Mouse (Mus musculus) mesoderm, embryonic 11.5 days (tissue): ENCODE data around the gene Fam213a.

ENCODE experiments used
- DNase-seq: peaks from one replicate; pipeline ENCODE4 v3.0.0-alpha.2; 2012; ENCODE audit warnings: low read depth, low spot score

Fam213a gene

DNA sequence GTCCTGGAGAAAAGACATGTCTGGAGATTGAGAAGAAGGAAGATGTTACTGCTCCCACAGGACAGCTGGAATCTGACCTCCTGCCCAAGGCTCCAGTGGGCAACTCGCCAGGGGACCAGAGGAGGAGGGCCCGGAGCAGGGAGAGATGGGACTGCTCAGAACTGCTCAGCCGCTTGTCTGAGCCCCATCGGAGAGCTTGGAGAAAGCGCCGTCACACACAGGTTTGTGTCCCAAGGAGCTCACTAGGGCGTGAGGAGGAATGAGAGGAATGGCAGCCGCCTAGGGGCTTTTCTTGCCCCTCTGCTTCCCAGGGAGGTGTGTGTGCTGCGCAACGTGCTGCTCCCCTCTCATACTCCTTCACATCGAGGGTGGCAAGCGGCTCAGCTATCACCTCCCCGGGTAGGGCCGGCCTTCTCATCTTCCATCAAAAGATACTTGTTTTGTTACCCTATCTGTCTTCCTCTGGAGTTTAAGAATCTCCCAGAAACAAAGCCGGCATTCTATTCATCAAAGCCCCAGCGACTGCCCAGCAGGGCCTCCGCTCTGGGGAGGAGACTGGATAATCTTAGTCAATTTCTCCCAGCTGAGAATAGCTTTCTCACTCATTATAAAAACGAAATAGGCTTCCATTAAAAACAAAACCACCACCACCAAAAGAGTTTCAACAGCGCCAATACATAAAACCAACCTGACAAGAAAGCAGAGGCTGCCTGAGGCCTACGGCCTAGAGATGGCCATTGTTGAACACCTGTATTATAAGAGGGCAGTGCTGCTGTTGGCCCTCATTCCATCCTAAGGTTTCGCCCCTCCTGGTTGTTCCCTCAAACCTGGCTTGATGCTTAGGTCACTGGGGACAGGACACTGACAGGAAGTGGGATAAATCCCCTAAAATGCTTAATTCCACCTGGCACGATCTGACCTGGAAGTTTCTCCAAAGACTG is 9.1 kb downstream of the Fam213a start:
- DNase-seq = peak; percentile 46

DNA sequence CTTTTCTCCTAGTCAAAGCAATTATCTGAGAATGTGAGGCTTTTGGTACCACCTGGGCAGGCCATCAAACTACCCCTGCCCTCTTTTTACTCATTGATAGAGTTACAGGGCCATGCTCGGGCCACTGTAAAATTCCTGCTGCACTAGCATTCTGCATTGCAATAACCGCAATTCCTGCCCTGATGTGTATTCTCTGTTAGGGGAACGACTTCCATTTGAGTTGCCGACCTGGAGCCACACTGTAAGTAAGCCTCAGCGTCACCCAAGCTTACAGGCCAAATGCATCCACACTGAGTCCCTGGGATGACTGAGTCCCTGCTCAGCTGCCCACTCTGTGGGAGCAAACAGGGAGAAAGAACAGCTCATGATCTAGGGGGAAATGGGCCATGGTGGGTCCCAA is 12.0 kb downstream of the Fam213a start:
- no peak for DNase-seq

DNA sequence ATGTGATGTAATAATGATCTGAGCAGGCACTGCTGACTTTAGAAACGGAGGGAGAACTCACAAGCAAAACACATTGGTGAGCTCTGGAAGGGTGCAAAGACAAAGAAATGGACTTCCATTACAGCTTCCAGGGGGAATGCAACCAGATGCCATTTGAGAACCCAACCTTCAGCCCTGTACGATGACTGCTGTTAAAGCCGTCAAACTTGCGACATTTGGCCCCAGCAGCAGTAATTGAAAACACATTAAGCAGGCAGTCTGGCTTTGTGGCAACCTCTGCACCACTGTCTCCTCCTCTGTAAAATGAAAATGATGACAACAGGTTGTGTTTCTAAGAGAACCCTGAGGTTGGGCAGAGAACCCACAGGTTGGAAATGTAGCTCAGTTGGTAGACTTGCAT is 12.8 kb downstream of the Fam213a start:
- peak; percentile 22 for DNase-seq

DNA sequence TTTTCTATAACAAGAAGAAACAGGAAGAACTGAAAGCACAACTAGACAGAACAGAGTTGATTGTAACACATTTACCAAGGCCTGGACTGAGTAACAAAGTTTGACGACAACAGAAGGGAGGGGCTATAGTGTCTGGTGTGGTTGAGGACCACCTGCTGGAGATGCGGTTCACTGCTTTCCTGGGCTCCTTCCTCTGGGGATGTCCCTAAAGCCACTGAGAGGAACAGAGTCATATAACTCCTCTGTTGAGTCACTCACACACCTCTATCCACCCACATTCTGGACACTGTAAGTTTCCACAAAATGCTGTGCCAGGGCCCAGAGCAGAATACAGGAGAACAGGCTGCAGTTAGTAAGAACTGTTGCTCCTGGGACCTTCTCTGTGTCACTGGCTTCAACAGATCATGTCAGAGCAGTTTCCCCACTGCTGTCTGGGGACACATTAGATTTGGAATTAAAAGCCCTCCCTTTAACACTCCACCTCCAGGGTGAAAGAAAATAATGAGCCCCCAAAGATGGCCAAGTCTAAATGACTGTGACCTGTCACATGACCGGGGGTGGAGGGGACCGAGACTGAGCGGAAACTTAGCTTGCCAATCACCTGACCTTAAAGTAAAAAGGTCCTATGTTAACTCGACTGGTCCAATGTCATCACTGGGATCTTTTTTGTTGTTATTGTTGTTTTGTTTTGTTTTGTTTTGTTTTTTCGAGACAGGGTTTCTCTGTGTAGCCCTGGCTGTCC is 13.5 kb downstream of the Fam213a start:
- no peak for DNase-seq

DNA sequence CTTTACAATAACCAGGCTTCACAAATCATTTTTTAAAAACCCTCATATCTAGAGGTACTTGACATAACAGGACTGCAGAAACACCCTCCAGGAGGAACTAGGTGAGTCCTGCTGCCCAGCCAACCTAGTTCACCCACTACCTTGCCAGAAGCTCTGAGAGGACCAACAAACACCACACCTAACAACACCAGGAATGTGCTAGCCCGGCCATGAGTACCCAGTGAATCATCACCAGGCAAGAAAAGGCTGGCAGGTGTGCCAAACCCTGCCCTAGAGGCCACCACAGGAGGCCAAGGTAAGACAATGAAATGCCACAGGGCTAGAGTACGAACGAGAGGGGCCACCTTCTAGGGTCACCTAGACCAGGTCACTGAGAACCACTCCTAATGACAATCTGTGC is 17.4 kb downstream of the Fam213a start:
- no peak for DNase-seq

DNA sequence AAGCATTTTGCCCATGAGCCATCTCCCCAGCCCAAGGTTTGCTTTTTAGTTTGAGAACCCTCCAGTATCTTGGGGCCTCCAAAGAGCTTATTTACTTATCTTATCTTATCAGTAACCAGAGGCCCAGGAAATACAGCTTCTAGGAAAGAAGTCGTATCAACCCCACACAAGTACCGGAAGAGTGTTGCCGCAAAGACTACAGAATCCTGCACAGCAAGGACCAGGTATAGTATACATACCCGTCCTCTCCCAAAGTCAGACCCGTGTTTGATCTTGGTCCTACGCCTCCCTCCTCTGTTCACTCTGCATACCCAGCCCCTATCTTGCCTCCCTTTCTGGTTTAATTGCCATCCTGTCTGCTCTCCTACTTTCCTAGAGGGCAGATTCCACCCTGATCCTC is 21.1 kb downstream of the Fam213a start:
- no peak for DNase-seq

DNA sequence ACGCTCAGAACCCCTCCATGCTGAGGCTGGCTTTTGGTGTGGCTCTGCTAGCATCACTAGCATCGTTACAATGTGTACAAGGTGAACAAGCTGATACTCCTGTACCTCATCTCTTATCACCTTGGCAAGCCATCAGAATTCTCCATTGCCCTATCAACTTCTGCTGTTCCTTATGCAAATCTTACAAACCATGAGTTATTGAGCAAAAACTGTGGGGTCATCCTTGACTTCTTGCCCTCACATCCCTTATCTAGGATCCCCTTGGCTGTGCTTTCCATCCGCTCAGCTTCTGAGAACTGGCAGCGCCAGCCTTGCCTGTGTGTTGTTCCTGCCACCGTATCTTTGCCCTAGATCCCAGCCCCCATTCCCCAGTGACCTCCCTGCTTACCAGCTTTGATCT is 24.8 kb downstream of the Fam213a start:
- no peak for DNase-seq

DNA sequence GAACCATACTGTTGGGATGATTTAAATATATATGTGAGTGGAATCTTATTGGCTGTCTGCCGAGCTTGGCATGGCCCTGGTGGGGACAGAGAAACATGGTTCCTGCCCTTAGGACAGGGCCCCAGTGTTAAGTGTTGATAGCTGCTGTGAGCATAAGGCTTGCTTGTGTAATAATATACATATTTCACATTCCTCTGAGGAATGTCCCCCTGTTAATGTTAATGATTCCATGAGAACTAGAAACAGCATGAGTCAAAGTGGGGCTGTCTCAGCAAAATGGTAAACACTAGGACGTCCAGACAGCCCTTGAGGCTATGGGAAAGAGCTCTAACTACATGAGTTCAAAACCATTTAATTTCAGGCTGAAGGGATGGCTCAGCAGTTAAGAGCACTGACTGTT is 26.4 kb downstream of the Fam213a start:
- no peak for DNase-seq

DNA sequence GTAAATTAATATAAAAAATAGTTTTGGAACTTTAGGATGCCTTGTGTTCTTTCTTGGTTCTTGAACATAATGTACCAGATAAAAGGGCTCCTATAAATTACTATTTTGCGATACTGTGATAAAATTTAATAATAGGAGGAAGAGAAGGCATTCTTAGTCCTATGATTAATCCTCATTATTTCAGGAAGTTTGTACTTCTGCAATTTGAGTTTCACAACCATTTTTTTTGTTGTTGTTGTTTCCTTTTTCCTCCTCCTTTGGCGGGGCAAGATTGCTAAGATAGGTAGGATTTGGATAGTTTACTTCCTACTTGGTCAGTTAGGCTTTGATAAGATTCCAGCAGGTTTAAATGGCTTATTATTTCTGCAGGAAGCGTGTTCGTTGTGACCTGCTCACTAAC is 28.0 kb downstream of the Fam213a start:
- DNase-seq = no peak

DNA sequence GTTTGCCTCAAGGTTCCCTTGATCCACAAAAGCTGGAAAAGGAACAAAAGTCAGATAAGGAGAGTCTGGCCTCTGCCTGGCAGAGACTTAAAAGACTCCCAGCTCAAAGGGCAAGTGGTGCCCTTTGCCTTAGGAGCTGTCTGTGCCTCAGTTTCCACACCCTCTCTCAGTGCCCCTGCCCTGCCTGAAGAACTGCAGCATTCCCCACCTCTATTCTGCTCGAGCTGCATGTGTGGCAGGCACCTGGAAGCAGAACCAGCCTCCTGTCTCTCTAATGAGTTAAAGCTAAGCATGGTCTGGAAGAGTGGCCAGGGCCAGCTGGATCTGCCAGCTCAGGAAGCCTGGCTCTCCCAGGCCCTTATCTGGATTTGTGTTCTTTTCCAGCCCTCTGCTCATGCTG is 33.9 kb downstream of the Fam213a start:
- DNase-seq = no peak

DNA sequence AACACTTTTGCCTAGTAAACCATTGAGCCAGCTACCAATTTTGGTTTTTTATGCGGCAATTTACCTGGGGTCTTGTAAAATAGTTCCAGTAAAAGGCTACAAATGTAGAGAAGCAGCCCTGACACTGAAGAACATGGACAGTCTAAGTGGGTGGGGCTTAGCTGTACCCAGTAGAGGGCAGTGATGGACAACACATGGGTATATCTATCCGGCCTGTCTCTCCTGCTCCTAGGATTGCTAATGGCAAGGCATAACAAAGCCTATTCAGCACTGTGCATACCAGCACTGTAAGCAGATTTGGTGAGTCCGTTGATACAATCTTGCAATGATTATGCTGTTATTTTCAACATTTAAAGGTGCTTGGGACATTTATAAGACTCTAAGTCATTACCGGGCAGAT is 34.6 kb downstream of the Fam213a start:
- no peak for DNase-seq

DNA sequence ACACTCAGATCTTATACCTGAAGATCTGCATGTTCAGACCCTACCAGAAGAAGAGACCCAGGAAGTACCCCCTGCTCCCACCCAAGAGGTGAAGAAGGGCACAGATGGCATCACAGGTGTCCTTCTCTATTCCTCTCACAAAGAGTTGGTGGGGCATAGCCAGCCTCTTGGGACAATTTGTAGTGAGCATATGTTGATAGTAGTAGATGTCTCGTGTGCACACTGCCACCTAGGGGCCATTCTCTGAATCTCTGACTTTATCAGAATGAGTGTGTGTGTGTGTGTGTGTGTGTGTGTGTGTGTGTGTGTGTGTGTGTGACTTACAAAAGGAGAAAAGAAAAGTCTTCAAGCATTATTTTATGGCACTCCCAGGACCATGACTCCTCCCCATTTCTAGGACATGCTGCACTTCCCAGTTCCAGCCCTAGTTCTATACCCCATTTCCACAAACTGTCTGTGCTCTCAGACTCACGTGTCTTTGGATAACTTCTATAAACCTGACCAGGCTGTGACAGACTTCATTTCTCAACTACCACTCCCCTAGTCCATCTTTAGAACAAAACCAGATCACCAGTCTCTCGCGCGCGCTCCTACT is 38.4 kb downstream of the Fam213a start:
- peak; percentile 80 for DNase-seq

DNA sequence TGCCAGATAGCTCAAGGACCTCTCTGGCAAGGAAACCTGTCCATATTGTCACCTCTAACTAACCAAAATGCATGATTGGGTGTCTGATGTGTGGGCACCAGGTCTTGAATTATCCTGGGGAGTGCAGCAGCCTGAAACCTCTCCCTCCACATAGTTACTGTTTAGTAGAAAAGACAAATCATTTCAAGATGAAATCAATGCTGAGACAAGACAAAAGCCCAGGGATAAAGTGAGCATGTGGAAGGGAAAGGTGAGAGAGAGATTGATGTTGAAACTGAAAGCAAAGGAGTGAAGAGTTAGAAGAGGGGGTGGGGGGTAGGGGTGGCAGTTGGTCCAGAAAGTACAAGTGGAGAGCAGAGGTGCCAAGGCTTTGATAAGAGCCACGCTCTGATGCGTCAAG is 45.5 kb downstream of the Fam213a start:
- no peak for DNase-seq

DNA sequence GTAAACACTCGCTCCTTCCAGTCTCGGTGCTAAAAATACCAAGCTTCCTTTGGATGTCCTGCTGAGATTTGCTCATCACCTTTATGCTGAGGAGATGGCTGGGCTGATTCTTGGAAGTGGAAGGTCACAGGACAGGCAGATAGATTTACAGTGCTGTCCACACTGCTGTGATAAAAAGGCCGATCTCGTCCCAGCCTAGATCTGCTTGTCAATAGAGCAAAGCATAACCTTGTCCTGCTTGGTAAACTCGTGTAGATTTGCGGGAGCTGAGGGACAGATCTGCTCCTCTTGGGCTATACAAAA is 46.0 kb downstream of the Fam213a start:
- no peak for DNase-seq

DNA sequence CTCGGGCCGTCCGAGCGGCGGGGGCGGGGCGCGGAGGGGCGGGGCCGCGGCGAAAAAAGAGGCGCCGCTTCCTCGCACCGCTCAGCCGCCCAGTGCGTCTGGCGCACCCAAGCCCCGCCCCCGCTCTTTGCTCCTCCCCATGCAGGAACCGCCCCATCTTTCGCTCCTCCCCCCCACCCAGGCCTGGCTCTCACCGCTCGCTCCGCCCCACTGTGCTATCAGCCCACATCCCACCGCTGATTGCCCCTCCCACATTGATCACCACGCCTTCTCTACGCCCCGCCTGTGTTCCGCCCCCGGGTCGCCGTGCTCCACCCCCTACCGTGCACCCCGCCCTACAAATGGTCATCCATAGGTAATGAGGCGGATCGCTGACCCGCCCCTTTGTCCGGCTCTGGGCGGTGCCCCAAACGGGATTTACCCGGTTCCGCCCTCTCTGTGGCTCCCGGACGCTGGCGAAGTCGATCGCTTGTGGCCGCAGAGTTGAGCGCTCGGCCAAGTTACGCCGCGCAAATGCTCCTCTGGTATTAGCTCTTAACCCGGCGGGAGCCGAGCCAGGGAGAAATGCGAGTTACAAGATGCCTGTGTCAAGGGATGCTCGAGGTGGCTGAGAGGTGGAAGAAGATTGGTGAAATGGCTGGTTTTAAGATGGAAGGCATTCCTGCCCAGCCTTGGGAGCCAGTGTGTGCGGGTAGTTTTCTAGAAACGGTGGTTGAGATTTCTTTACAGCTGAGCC is 46.6 kb downstream of the Fam213a start:
- DNase-seq = peak; percentile 98

DNA sequence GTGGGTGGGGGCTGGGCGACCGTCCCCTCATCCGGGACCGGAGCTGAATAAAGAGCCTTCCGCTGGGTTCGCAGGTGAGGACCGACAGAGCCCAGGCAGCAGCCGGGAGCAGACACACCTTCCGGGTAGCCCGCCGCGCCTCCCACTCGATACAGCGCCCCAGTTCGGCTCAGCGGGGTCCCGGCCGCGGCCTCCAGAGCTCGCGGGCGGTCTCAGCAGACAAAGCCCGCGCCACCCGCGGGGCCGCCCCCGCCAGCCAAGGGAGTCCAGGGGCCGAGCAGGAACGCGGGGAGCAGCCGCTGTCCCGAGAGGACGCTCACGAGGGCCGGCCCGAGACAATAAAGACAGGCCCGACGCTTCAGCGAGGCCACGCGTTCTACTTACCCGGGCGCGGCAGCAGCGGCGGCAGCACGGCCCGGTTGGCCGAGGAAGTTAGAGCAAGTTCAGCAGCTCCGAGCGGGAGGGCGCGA is 47.2 kb downstream of the Fam213a start, which contains the start of gene Tspan14:
Tspan14 (minus strand) TSS at position 416 of the 470 bp plus-strand sequence.
- DNase-seq = peak; percentile 29

DNA sequence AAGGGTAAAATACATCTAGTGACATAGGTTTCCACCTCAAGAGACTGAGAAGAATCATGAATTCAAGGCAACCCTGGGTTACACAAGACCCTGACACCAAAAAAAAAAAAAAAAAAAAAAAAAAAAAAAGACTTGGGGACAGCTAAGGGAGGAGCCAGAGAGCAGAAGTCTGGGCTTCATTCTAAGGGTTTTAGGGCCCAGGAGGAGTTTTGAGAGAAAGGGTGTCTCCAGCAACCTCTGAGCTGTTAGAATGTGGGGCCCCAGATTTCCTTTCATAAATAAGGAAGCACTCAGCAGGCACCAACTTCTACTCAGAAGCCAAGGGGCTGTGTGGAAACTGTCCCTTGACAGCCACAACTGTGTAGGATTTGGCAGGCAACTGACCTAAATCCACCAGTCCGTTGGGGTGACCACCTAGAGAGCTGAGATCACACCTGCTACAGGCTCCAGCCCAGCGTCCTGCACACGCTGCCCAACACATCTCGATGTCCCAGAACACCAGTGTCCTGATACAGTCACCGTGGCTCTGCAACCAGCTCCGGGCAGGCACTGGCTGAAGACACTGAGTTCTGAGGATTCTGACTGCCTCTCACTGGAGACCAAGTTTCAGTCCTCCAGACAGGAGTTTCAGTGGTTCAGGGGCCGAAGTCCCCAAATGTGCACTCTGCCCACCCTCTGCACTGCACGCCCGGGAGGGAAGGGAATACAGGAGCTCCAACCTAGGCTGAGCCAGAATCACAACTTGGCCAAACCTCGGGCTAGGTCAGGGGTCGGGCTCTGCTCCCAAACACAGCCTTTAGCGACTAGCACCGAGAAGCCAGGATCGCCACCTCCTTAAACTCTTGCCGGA is 47.9 kb downstream of the Fam213a start:
- no peak for DNase-seq

DNA sequence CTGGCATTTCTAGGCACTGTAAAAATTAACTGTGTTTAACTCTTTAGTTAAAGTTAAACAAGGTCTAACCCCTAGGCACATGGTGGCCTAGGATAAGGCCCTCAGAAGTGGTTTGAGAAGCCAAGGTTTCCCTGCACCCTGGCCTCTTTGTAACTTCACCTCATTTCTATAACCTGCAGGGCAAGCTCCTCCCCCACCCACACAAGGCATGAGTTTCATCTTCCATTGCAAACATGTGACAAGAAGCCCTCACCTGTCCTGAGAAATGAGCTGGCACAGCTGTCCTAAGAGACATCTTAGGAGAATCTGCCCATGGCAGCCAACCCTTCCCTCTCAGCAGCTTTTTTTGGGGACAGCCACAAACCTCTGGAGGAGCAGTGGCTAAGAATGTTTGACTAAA is 48.7 kb downstream of the Fam213a start:
- no peak for DNase-seq

DNA sequence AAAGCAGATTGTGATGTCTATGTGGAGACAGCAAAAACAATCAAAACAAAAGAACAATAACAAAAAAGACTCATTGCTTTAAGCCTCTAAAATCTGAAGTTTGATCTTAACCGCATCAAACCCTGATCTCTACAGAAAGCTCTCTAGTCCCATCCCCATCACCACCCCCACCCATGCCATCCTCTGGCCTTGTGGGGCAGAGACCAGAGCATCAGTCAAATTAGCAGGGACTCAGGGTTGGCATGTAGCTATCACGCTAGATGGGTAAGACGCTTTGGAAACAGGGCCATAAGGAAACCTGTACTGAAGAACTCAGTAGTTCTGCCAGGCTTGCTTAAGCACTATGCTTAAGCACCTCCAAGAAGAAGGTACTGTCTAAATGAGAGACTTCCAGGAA is 49.4 kb downstream of the Fam213a start:
- DNase-seq = no peak

DNA sequence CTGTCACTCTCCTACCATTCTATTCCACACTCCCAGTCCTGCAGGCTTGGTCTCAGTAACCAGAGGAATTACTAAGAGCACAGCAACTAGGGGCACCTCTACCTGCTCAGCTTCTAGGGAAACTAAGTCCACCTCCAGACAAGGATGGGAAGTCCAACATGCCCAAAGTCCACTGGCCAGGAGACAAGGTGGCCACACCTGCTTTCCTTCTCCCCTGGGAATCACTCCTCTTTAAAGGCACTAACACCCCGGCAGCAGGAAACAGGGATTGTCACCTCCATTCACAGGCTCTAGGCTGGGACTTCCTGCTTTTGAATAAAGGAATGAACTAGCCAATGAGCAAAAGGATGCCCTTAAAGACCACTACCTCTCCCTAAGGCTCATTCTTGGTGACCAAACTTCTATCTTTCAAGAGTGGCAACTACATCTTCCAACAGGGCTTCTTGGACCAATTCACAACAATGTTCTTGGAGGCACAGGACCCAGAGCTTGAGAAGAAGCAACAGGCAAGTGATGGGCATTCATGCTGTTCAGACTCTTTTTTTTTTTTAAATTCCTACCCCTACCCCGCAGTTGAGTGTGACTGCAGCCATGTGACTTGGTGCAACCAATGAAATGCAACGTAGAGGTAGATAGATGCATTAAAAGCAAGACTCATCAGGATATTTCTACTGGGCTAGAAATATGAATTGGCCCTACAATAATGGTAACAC is 49.9 kb downstream of the Fam213a start:
- DNase-seq = no peak
